Mouse (Mus musculus) hindbrain, embryonic 11.5 days (tissue): ENCODE measurements at regions not wholly inside any gene's neighbourhood (a gene's known extent, or its start where the extent isn't known, plus 50 kb on each side); places are given as distances from the start of the nearest gene placed in this dataset.

Experiments
- ATAC-seq: fragments of 200-750 bp; cut with Nextera tagmentation; 2 replicates; pipeline ENCODE4 v1.8.0; 2017; ENCODE audit warnings: mild to moderate bottlenecking, moderate TSS enrichment, moderate library complexity; ENCODE audit not compliant: low FRiP score
- DNase-seq: peaks from one replicate; pipeline ENCODE4 v3.0.0-alpha.2; 2015; ENCODE audit warnings: low spot score
- H3K27ac ChIP-seq: fragments of 300-500 bp; sonication (generic); 2 replicates; pipeline ENCODE4 v1.5.1; 2014; ENCODE audit warnings: mild to moderate bottlenecking, low read depth, low read length
- H3K27me3 ChIP-seq: fragments of 300-500 bp; sonication (generic); 2 replicates; pipeline ENCODE4 v1.6.1; 2014; ENCODE audit warnings: mild to moderate bottlenecking, low read length, moderate library complexity, mixed read lengths; ENCODE audit not compliant: control insufficient read depth, insufficient read depth
- H3K36me3 ChIP-seq: fragments of 300-500 bp; sonication (generic); 2 replicates; pipeline ENCODE4 v1.6.1; 2014; ENCODE audit warnings: mild to moderate bottlenecking, low read length, moderate library complexity, mixed read lengths; ENCODE audit not compliant: control insufficient read depth, insufficient read depth
- H3K4me1 ChIP-seq: fragments of 300-500 bp; sonication (generic); replicated peaks from 2 replicates; pipeline ENCODE4 v1.6.1; 2014; ENCODE audit warnings: low read length, mixed read lengths; ENCODE audit not compliant: control insufficient read depth, insufficient read depth
- H3K4me2 ChIP-seq: fragments of 300-500 bp; sonication (generic); replicated peaks from 2 replicates; pipeline ENCODE4 v1.6.1; 2014; ENCODE audit warnings: mild to moderate bottlenecking, low read depth, low read length
- H3K4me3 ChIP-seq: fragments of 300-500 bp; sonication (generic); 2 replicates; pipeline ENCODE4 v1.5.1; 2014; ENCODE audit warnings: low read depth, low read length
- H3K9ac ChIP-seq: fragments of 300-500 bp; sonication (generic); 2 replicates; pipeline ENCODE4 v1.6.1; 2014; ENCODE audit warnings: low read depth, low read length
- H3K9me3 ChIP-seq: fragments of 300-500 bp; sonication (generic); 2 replicates; pipeline ENCODE4 v1.6.1; 2016; ENCODE audit warnings: low read length; ENCODE audit not compliant: control insufficient read depth
- WGBS: fragments of 180-500 bp; shearing (Covaris S2); extraction: QIAGEN DNeasy Blood & Tissue Kit; methylation state at CpG from one replicate; pipeline ENCODE4 v1.1.7; 2014; 5-methylcytosine and 5-hydroxymethylcytosine counted together

DNA sequence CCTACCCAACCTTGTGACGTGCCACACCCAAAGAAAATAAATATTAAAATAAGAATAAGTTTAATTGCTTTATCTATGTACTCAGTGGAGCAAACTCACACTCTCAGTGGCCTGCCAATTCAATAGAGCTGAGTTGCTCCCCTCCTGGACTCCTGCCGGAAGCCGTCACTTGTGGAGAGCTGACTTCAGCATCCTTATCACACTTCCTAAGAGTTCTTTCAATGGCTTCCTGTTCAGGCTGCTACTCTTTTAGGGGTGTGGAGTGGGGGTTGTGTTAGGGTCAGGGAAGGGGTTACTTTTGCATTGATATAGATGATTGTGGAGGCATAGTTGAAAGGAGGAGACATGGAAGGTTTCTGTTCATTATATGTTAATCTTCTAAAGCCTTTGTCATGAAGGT, 147.7 kb downstream of the Dusp6 start:
- ATAC-seq, result no peak
- no peaks in the 10 kb centered on the region for H3K9me3 ChIP-seq
- no peak overlapping the region for H3K9ac ChIP-seq
- H3K4me1 ChIP-seq, result no peaks in the 10 kb centered on the region
- H3K27me3 ChIP-seq, result no peaks in the 10 kb centered on the region
- DNase-seq, result no peak
- H3K4me2 ChIP-seq, result no peak overlapping the region
- 87% methylated on average over 3 of the region's 3 CpGs for whole genome bisulfite sequencing
- H3K4me3 ChIP-seq, result no peak overlapping the region
- no peaks in the 10 kb centered on the region for H3K36me3 ChIP-seq
- H3K27ac ChIP-seq, result no peak overlapping the region

DNA sequence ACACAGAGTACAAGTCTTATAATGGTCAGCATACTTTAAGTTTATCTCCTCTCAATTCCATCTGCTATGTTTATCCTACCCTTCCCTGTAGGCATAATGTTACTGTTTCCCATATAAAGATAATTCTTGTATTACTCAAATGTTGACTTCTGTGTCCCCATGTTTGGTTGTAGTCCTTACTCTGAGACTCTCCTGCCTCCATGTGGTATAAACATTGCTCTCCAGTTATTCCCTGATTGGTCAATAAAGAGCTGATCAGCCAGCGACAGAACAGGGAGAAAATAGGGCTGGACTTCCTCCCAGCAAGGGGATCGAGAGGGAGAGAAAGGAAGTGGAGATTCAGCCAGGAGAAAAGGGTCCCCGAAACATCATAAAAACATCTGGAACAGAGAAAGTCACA, 150.4 kb downstream of the Dusp6 start:
- H3K27ac ChIP-seq, result no peak overlapping the region
- no peaks in the 10 kb centered on the region for H3K9me3 ChIP-seq
- ATAC-seq, result no peak
- no peak overlapping the region for H3K9ac ChIP-seq
- H3K4me2 ChIP-seq, result no peak overlapping the region
- H3K4me3 ChIP-seq, result no peak overlapping the region
- 97% methylated on average over 3 of the region's 3 CpGs for WGBS
- no peak for DNase-seq
- H3K36me3 ChIP-seq, result no peaks in the 10 kb centered on the region
- no peaks in the 10 kb centered on the region for H3K4me1 ChIP-seq
- no peaks in the 10 kb centered on the region for H3K27me3 ChIP-seq

DNA sequence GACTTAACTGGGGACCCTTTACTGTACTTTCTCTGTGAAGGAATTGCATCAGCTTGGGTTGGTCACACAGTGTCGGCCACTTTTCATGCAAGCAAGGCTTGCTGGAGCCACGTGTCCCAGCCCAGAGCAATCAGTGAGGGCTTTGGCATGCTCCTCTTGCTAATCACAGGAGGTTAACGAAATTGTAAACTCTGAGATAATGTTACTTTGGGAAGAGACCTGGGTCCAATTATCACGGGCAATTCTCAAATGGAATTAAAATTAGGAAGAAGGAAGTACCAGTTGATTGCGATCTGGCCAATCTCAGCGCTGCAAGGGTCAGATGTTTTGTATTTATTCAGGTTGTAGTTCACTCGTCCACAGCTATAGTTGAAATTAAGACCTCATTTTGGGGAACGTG, 153.2 kb downstream of the Dusp6 start:
- DNase-seq, result no peak
- ATAC-seq, result no peak
- no peaks in the 10 kb centered on the region for H3K27me3 ChIP-seq
- no peaks in the 10 kb centered on the region for H3K36me3 ChIP-seq
- no peak overlapping the region for H3K4me3 ChIP-seq
- no peak overlapping the region for H3K9ac ChIP-seq
- no peaks in the 10 kb centered on the region for H3K9me3 ChIP-seq
- no peak overlapping the region for H3K4me2 ChIP-seq
- H3K27ac ChIP-seq, result no peak overlapping the region
- no peaks in the 10 kb centered on the region for H3K4me1 ChIP-seq
- 60% methylated on average over 8 of the region's 8 CpGs for WGBS

DNA sequence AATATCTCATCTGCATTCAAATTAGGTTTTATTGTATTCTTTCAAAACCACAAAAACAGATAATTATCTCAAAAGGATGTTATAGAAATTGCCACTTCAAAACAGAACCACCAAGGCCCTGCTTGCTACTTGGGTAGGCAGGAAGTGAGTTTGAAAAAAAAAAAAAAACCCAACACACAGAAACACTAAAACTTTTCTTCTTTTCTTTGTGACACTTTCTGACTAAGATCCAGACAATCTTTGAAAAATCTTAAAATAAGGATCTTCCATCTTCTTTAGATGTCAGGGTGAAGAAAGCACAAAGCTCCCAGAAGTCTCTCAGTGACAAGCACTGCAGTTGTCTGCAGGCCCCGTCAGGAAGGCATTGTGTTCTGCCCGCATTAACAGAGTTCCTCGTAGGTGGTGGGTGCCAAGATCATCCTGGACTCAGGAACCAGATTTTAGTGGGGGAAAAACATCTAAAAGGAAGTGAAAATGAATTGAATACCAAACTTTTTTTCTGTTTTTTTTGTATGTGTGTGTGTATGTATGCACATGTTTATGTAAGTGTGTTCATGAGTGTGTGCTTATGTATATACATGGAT, 154.0 kb downstream of the Dusp6 start:
- H3K4me3 ChIP-seq, result no peak overlapping the region
- no peak overlapping the region for H3K9ac ChIP-seq
- 11% methylated on average over 3 of the region's 3 CpGs for WGBS
- no peak for DNase-seq
- ATAC-seq, result no peak
- no peaks in the 10 kb centered on the region for H3K9me3 ChIP-seq
- no peaks in the 10 kb centered on the region for H3K4me1 ChIP-seq
- no peak overlapping the region for H3K4me2 ChIP-seq
- no peaks in the 10 kb centered on the region for H3K36me3 ChIP-seq
- H3K27me3 ChIP-seq, result no peaks in the 10 kb centered on the region
- no peak overlapping the region for H3K27ac ChIP-seq

DNA sequence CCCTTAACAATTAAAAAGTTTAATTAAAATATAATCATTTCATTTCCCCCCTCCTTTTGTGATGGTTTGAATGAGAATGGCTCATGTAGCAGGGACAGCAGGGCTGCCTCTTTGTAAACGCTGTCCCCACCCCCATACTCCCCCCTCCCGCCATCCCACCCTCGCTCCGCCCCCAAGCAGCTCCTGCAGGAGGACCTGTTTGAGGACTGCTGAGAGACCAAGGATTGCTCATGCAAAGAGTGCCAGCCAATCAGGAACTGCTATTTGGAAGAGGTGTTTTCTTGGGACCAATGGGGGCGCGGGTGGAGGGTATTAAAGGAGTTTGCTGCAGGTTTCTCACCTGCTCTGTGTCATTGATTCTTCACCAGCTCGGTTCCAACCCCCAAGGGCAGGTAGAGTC, 154.6 kb downstream of the Dusp6 start:
- Histone ChIP-seq H3K36me3 (no peaks in the 10 kb centered on the region), H3K9me3 (no peaks in the 10 kb centered on the region), H3K27me3 (no peaks in the 10 kb centered on the region), H3K27ac (no peak overlapping the region), H3K4me2 (no peak overlapping the region), H3K9ac (no peak overlapping the region), H3K4me3 (no peak overlapping the region), H3K4me1 (no peaks in the 10 kb centered on the region)
- ATAC-seq (peak; percentile 71), DNase-seq (peak; percentile 26)
- WGBS, result 45% methylated on average over 7 of the region's 7 CpGs

DNA sequence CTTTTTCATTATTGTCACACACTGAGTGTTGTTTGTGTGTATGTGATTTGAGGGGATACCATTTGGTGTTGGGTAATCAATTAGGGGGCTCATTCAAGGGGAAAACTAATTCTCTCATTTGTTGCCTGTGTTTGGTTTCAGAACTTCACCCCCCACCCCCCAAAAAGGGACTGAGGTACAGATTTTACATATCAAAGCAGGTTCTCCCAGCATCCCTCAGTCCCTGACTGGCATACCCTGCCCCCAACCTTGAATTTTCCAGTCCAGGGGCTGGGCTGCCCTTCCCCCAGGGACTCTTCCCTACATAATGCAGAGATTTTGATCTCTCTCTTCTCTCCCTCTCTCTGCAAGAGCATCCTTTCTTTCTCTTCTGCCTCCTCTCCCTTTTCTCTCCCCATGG, 155.5 kb downstream of the Dusp6 start:
- Histone ChIP-seq H3K36me3 (no peaks in the 10 kb centered on the region), H3K4me2 (no peak overlapping the region), H3K27ac (no peak overlapping the region), H3K9ac (no peak overlapping the region), H3K27me3 (no peaks in the 10 kb centered on the region), H3K9me3 (no peaks in the 10 kb centered on the region), H3K4me1 (no peaks in the 10 kb centered on the region), H3K4me3 (no peak overlapping the region)
- DNase-seq, result peak; percentile 9
- ATAC-seq, result 0 out of 2 replicates have a peak, but pooled peaks have one; percentile 53

DNA sequence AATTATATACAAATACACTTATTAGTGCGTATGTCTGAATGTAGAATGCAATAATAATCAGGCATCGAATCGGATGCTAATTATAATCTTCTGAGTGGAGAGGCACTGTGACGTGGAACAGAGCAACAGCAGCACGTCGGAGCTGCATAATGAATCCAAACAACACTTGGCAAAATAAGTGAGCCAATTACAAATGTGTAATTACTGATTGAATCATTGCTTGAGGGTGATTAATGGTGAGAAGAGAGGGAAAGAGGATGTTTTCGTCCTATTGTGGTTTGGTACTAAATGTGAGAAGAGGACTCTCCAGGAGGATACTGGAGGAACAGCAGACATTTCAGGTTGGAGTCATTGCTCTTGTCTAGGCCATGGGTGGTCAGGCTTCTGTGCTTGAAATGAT, 156.5 kb downstream of the Dusp6 start:
- Histone ChIP-seq H3K27me3 (no peaks in the 10 kb centered on the region), H3K4me3 (no peak overlapping the region), H3K36me3 (no peaks in the 10 kb centered on the region), H3K4me2 (no peak overlapping the region), H3K27ac (no peak overlapping the region), H3K4me1 (no peaks in the 10 kb centered on the region), H3K9ac (no peak overlapping the region), H3K9me3 (no peaks in the 10 kb centered on the region)
- DNase-seq (no peak), ATAC-seq (no peak)
- 79% methylated on average over 7 of the region's 7 CpGs for WGBS

DNA sequence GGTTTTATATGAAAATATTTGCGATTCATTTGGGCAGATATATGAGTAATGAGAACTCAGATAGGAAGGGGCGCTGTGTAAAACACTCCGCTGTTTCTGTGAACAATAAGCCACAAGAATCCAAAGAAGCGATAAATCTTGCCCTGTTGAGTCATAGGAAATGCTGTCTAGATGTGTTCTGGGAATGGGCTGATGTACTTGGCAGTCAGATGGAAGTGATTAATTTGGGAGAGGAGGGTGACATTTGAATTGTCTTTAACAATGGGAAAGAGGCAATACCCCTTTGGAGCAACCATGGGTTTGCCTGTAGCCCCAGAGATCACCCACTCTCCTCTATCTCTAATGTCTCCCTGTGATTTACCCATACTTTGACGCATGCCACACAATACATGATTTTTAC, 160.4 kb downstream of the Dusp6 start:
- ATAC-seq, result no peak
- no peak overlapping the region for H3K9ac ChIP-seq
- H3K4me3 ChIP-seq, result no peak overlapping the region
- no peaks in the 10 kb centered on the region for H3K36me3 ChIP-seq
- no peak for DNase-seq
- H3K27me3 ChIP-seq, result no peaks in the 10 kb centered on the region
- H3K4me1 ChIP-seq, result no peaks in the 10 kb centered on the region
- no peak overlapping the region for H3K27ac ChIP-seq
- no peaks in the 10 kb centered on the region for H3K9me3 ChIP-seq
- WGBS, result 84% methylated on average over 5 of the region's 5 CpGs
- H3K4me2 ChIP-seq, result no peak overlapping the region

DNA sequence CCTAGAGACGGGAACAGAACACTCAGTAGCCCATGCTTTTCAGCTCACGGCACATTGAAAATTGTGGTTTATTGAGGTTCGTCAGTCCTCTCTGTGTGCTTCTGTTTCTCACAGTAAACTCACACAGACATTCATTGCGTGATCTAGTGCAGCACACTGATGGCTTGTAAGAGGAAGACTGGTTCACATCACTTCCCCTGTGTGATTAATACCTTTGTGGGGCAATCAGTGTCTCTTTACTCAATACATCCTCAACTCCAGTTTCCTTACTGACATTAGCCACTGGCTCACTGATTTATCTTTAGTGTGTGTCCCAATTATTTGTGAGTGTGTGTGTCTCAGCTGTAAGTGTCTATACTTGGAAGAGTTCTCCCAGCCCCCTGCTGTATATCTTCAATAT, 162.2 kb downstream of the Dusp6 start:
- WGBS, result 88% methylated on average over 4 of the region's 4 CpGs

More for the DNA sequence above, 162.2 kb downstream of the Dusp6 start:
- H3K4me1 ChIP-seq, result no peaks in the 10 kb centered on the region
- no peak overlapping the region for H3K9ac ChIP-seq
- DNase-seq, result no peak
- no peak overlapping the region for H3K27ac ChIP-seq
- no peak for ATAC-seq
- H3K36me3 ChIP-seq, result no peaks in the 10 kb centered on the region
- no peaks in the 10 kb centered on the region for H3K9me3 ChIP-seq
- no peak overlapping the region for H3K4me3 ChIP-seq
- H3K27me3 ChIP-seq, result no peaks in the 10 kb centered on the region
- no peak overlapping the region for H3K4me2 ChIP-seq
